Mouse (Mus musculus): ENCODE measurements at regions not wholly inside any gene's neighbourhood (a gene's known extent, or its start where the extent isn't known, plus 50 kb on each side); places are given as distances from the start of the nearest gene placed in this dataset.

- Histone ChIP-seq H3K27ac (replicated peaks) (no peak overlapping the region), H3K9me3 (no peaks in the 10 kb centered on the region), H3K9ac (replicated peaks) (no peak overlapping the region), H3K27me3 (no peaks in the 10 kb centered on the region), H3K4me3 (no peak overlapping the region), H3K4me1 (no peaks in the 10 kb centered on the region), H3K4me2 (replicated peaks) (no peak overlapping the region), H3K36me3 (no peaks in the 10 kb centered on the region)
- ATAC-seq (ENCODE audit: low FRiP score, low read depth): no peak
- 84% methylated on average over 5 of the region's 5 CpGs for WGBS
Observed at GRCm38 (mm10) chr13:48145976-48146375, 115.1 kb upstream of the Id4 start.

DNA sequence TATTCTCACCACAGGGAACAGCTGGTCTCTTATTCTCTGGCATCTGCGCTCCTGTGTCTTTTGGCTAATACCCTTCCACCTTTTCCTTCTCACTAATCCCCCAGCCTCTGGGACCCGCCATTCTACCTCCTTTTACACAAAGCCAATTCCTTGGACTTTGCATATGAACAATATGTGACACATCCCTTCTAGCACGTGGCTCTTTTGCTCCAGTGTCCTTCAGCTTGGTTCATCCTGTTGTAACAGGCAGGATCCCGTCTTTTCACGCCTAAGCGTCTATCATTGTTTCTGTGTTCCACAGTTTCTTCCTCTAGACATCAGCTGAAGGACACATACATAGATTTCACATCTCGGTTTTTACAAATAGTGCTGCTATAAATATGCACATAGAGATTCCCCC lies 114.0 kb upstream of the Id4 start:
- no peak for ATAC-seq (ENCODE audit: low FRiP score, low read depth)
- Histone ChIP-seq H3K27ac (replicated peaks) (no peak overlapping the region), H3K4me3 (no peak overlapping the region), H3K36me3 (no peaks in the 10 kb centered on the region), H3K4me2 (replicated peaks) (no peak overlapping the region), H3K27me3 (no peaks in the 10 kb centered on the region), H3K4me1 (no peaks in the 10 kb centered on the region), H3K9ac (replicated peaks) (no peak overlapping the region), H3K9me3 (no peaks in the 10 kb centered on the region)
- WGBS: 69% methylated on average over 7 of the region's 7 CpGs

- Histone ChIP-seq H3K4me2 (replicated peaks) (no peak overlapping the region), H3K36me3 (no peaks in the 10 kb centered on the region), H3K9me3 (no peaks in the 10 kb centered on the region), H3K4me3 (no peak overlapping the region), H3K9ac (replicated peaks) (no peak overlapping the region), H3K4me1 (peaks cover 35% of the 10 kb centered on the region), H3K27me3 (no peaks in the 10 kb centered on the region), H3K27ac (replicated peaks) (peak overlapping the region; percentile 72)
- no peak for ATAC-seq (ENCODE audit: low FRiP score, low read depth)
- 54% methylated on average over 7 of the region's 7 CpGs for WGBS
Observed at GRCm38 (mm10) chr13:48153248-48153647, 107.8 kb upstream of the Id4 start.

GRCm38 (mm10) chr13:48153684-48154413 lies 107.2 kb upstream of the Id4 start:
- no peak overlapping the region for H3K9ac ChIP-seq (replicated peaks)
- peak overlapping the region; percentile 72 for H3K27ac ChIP-seq (replicated peaks)
- no peak overlapping the region for H3K4me3 ChIP-seq
- no peak for ATAC-seq (ENCODE audit: low FRiP score, low read depth)
- H3K9me3 ChIP-seq: no peaks in the 10 kb centered on the region
- no peaks in the 10 kb centered on the region for H3K27me3 ChIP-seq
- peaks cover 41% of the 10 kb centered on the region for H3K4me1 ChIP-seq
- WGBS: 31% methylated on average over 7 of the region's 7 CpGs
- H3K36me3 ChIP-seq: no peaks in the 10 kb centered on the region
- no peak overlapping the region for H3K4me2 ChIP-seq (replicated peaks)

DNA sequence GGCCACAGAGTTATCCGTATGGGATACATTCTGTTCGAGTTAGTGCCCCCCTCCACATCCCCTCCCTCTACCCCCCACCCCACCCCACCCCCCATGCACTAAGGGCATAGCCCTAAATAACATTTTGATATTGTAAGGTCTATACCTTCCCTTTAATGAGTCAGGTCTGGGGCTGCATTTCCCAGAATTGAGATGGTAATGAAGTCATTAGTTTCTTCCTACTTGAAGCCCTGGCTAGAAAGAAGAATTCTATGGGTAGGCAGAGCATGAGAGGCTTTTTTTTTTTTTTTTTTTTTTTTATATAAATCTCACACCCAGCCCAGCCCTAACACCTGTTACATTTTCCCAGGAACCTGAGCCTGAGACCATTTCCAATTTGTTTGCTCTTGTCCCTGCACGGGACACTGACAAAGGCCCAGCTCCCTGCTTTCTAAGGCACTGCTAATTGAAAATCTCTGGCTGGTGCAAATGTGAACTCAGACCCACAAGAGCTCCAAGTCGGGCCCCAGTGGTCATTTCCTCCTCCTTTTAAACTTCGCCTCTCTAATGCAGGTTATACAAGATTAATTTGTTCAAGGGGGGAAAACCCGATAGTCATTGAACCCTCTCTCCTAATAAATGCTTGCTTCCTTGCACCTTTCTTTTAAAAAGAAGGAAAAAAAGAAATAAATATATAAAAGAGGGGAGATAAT lies 106.5 kb upstream of the Id4 start:
- H3K27ac ChIP-seq (replicated peaks): peak overlapping the region; percentile 72
- H3K9ac ChIP-seq (replicated peaks): no peak overlapping the region
- ATAC-seq (ENCODE audit: low FRiP score, low read depth): no peak
- H3K36me3 ChIP-seq: no peaks in the 10 kb centered on the region
- H3K4me1 ChIP-seq: peaks cover 48% of the 10 kb centered on the region
- H3K4me2 ChIP-seq (replicated peaks): no peak overlapping the region
- H3K9me3 ChIP-seq: no peaks in the 10 kb centered on the region
- H3K4me3 ChIP-seq: no peak overlapping the region
- H3K27me3 ChIP-seq: no peaks in the 10 kb centered on the region
- WGBS: 15% methylated on average over 6 of the region's 6 CpGs

- no peaks in the 10 kb centered on the region for H3K27me3 ChIP-seq
- 16% methylated on average over 15 of the region's 15 CpGs for WGBS
- H3K36me3 ChIP-seq: no peaks in the 10 kb centered on the region
- ATAC-seq (ENCODE audit: low FRiP score, low read depth): peak; percentile 87
- H3K4me1 ChIP-seq: peaks cover 58% of the 10 kb centered on the region
- 0 out of 2 replicates have a peak overlapping the region, but pooled peaks have one; percentile 13 for H3K4me3 ChIP-seq
- no peaks in the 10 kb centered on the region for H3K9me3 ChIP-seq
- peak overlapping the region; percentile 42 for H3K4me2 ChIP-seq (replicated peaks)
- H3K9ac ChIP-seq (replicated peaks): no peak overlapping the region; the same call in 1 of the 2 replicates
- peak overlapping the region; percentile 80 for H3K27ac ChIP-seq (replicated peaks)
Observed at GRCm38 (mm10) chr13:48159020-48159910, 101.8 kb upstream of the Id4 start.

DNA sequence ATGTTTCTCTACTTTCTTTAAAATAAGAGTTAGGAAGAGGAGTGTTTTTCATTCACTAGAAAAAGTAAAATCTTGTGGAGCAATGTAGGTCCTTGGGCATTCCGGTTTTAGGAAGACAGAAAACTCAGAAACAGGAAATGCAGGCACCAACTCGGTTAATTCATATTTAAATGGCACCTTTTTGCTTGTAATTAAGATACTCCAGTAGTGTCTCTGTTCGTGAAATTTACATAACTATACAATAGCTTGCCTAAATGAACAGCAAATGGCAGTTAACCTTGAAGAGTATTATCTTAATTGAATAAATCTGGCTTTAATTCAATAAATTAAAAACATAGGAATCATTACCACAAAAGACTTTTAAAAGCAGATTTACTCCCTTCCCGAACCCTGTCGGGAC lies 100.9 kb upstream of the Id4 start:
- no peak for ATAC-seq (ENCODE audit: low FRiP score, low read depth)
- H3K36me3 ChIP-seq: no peaks in the 10 kb centered on the region
- H3K9me3 ChIP-seq: no peaks in the 10 kb centered on the region
- H3K4me1 ChIP-seq: peaks cover 49% of the 10 kb centered on the region
- peak overlapping the region; percentile 42; the same call in 1 of the 2 replicates for H3K4me2 ChIP-seq (replicated peaks)
- no peak overlapping the region for H3K4me3 ChIP-seq
- H3K27me3 ChIP-seq: no peaks in the 10 kb centered on the region
- no peak overlapping the region for H3K9ac ChIP-seq (replicated peaks)
- 43% methylated on average over 5 of the region's 5 CpGs for WGBS
- peak overlapping the region; percentile 80 for H3K27ac ChIP-seq (replicated peaks)

DNA sequence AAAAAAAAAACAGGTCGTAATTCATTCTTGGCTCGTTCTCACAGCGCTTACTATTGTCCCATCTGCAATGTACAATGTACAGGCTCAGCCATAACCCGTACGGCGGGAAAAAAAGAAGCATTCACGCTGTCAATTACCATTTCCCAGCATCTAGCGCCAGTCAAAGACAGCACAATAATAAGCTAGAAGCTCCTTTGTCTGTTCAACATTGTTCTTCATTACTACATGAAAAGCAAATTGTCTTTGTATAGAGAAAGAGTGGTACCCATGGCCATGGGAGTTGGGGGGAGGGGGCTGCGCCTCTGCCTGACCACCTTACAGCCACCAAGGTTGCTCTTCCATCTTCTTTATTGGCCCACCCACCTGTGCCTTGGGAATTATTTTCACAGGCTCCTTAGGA lies 99.7 kb upstream of the Id4 start:
- Histone ChIP-seq H3K4me2 (replicated peaks) (peak overlapping the region; percentile 4; the same call in 1 of the 2 replicates), H3K27ac (replicated peaks) (peak overlapping the region; percentile 64)

GRCm38 (mm10) chr13:48164586-48164985 lies 96.4 kb upstream of the Id4 start:
- Histone ChIP-seq H3K9me3 (no peaks in the 10 kb centered on the region), H3K4me3 (no peak overlapping the region), H3K4me2 (replicated peaks) (no peak overlapping the region), H3K27ac (replicated peaks) (no peak overlapping the region), H3K4me1 (peaks cover 34% of the 10 kb centered on the region), H3K9ac (replicated peaks) (no peak overlapping the region), H3K27me3 (no peaks in the 10 kb centered on the region), H3K36me3 (no peaks in the 10 kb centered on the region)
- no peak for ATAC-seq (ENCODE audit: low FRiP score, low read depth)
- WGBS: 94% methylated on average over 6 of the region's 6 CpGs

More for the DNA sequence above, 99.7 kb upstream of the Id4 start:
- ATAC-seq (ENCODE audit: low FRiP score, low read depth): peak; percentile 81
- no peaks in the 10 kb centered on the region for H3K27me3 ChIP-seq
- H3K36me3 ChIP-seq: no peaks in the 10 kb centered on the region
- H3K4me1 ChIP-seq: peaks cover 39% of the 10 kb centered on the region
- H3K4me3 ChIP-seq: no peak overlapping the region
- WGBS: 20% methylated on average over 9 of the region's 9 CpGs
- no peaks in the 10 kb centered on the region for H3K9me3 ChIP-seq
- H3K9ac ChIP-seq (replicated peaks): no peak overlapping the region

DNA sequence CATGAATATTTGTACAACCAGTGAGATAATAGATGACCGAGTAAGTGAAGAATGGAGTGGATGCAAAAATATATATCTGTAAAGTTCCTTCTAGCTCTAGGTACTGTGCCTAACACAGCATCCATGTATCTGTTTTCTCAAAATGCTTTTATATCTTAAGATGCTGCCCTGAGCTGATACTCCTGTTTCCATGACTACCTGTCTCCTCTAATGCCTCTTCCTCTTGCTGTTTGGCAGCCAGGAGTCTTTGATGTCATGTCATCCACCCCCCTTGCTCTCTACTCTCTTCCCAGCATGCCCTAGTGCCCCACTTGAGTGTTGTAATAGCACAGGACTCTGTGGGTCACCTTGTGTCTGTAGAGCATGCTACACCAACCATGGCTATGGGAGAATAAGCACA lies 95.2 kb upstream of the Id4 start:
- Histone ChIP-seq H3K36me3 (no peaks in the 10 kb centered on the region), H3K27me3 (no peaks in the 10 kb centered on the region), H3K9ac (replicated peaks) (no peak overlapping the region), H3K27ac (replicated peaks) (no peak overlapping the region), H3K4me1 (peaks cover 29% of the 10 kb centered on the region), H3K9me3 (no peaks in the 10 kb centered on the region), H3K4me2 (replicated peaks) (no peak overlapping the region), H3K4me3 (no peak overlapping the region)
- ATAC-seq (ENCODE audit: low FRiP score, low read depth): no peak
- 98% methylated on average over 1 of the region's 1 CpGs for WGBS

- Histone ChIP-seq H3K4me1 (peaks cover 40% of the 10 kb centered on the region), H3K36me3 (no peaks in the 10 kb centered on the region), H3K4me2 (replicated peaks) (no peak overlapping the region), H3K27ac (replicated peaks) (0 out of 2 replicates have a peak overlapping the region, but pooled peaks have one; percentile 17), H3K4me3 (no peak overlapping the region), H3K9ac (replicated peaks) (no peak overlapping the region), H3K9me3 (no peaks in the 10 kb centered on the region), H3K27me3 (no peaks in the 10 kb centered on the region)
- ATAC-seq (ENCODE audit: low FRiP score, low read depth): no peak
- 34% methylated on average over 8 of the region's 8 CpGs for WGBS
Observed at GRCm38 (mm10) chr13:48167976-48168375, 93.1 kb upstream of the Id4 start.

All from midbrain, embryonic 12.5 days (tissue).